Mouse (Mus musculus): ENCODE measurements around the gene Lamc1.

Lamc1 gene

DNA sequence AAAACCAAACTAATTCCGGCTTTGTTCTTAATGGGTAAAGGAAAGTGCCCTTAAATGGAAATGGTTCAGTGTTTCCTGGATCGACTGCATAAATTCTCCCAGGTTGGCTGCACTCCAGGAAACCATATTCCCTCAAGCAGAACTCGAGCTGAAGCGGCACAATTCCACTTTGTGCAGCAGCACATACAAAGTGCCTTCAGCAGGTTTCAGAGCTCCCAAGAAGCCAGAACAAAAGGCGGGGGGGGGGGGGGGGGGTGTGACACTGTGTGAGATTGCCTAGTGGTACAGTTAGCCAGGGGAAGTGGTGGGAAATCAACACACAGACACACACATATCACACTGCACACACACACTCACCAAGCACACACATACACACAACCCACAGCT, 140.7 kb downstream of the Lamc1 start:
- peak; percentile 64 for DNase-seq (ENCODE audit: inconsistent ontology term)

DNA sequence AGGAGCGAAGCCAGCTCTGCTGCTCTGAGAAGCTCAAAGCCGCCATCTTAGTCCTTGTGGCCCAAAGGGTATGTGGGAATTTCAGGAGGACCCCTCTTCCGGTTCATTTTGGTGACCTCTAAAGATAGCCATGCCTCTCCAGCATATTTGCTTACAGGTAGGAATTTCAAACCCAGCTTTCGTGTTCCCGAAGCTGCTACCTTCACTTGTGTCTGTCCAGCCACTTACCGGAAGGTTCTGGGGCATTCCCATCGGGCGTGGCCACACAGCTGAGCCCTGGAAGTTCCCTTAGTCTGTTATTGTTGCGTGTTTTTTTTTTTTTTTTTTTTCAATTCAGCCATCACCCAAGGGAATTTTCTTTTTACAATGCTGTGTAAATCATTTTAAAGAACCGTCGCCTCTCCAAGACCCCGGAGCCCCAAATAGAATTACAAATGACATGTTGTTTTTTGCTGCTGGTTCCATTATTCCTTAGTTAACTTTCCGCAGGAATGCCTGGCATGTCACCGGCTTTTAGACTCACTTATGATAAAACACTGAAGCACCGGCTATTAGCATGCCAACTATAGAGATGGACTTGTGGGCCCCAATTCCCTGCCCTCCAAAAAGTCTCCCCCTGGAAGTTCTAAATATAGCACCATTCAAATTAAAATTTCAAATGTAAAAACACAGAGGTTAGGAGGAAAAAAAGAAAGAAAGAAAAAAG, 141.2 kb downstream of the Lamc1 start:
- peak; percentile 55 for DNase-seq (ENCODE audit: inconsistent ontology term)

DNA sequence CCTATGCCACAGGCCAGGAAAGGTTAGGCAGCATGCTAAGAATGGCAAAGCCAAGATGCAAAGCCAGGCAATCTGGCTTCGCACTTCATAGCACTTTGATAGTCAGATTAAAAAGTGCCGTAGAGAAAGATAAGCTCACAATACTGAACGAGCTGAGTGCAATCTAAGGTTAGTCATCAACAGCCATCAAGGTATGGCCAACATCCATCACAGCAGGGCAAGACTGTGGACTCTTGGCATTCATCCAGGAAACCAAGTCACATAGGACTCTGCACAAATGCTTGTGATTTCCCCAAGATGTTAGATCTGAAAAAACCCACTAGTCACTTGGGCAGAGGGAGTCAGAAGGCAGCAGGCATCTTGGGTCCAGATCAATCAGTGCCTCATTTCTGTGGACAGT, 144.5 kb downstream of the Lamc1 start:
- no peak for DNase-seq (ENCODE audit: inconsistent ontology term)

DNA sequence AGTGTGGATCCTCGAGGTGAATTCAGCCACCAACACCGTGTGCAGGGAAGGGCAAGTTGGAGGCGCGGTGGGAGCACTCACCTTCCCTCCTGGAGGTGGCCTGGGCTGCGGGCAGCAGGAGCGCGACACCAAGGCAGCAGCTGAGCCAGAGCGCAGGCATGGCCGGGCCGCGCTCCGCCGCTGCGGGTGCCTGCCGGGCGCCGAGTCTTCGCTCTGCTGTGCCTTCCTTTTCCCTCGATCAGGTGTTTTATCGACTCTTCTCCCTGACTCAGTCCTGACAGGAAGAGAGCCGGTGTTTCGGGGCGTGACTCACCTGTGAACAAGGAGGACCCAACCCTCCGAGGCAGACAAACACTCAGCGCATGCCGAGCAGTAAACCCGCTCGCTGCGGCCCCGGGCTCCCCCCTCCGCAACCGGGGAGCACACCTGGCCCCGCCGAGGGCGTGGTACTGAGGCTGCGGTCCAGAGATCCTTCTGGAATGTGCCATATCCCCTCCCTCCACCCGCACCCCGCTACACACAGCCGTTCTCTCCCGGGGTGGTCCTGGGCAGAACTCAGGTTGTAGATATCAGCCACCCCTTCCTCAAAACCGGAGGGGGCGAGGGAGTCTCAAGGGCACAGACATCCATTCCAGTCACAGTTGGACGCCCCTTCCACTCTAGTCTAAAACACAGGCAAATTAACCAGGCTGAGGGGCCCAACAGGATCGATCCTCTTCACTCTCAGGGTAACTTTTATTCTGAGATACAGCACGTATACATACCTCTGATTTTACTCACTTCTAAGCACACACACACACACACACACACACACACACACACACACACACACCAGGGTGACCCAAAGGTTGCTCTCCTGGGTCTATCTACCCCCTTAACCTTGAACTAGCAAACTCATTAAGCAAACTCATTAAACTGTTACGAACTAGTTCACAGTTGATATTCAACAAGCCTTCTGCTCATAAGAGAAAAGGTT, 146.5 kb downstream of the Lamc1 start, which contains the start of gene Lamc2:
TSS of gene Lamc2 (minus strand) at position 620 of the 976 bp plus-strand sequence.
- peak; percentile 48 for DNase-seq (ENCODE audit: inconsistent ontology term)

DNA sequence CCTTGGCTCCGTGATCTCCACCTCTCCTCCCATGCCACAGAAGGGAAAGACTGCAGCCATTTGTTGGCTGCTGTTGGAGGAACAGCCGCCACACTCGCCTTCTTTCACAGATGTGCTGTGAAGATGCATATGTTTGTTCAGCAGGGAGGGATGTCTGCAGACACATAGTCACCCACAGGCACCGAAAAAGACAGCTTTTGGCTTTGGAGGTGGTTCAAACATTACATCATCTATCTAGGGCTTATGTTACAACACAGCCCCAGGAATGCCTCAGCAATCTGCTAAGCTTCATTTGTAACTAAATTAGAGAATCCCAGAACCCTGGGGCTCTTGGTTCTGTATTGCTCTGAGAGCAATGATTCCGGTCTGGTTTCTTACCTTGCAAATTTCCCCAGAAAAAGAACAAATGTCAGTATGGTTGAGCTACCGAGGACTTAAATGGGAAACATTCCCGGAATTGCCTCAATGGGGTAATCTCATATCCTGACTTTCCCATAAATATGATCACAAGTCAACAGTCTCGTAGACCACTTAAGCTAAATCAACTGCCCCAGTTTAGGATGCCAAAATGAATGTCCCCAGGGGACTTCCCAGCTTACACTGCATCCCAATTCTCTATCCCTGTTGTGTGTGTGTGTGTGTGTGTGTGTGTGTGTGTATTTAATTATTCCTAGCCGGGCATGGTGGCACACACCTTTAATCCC, 151.8 kb downstream of the Lamc1 start:
- peak; percentile 51 for DNase-seq (ENCODE audit: inconsistent ontology term)

DNA sequence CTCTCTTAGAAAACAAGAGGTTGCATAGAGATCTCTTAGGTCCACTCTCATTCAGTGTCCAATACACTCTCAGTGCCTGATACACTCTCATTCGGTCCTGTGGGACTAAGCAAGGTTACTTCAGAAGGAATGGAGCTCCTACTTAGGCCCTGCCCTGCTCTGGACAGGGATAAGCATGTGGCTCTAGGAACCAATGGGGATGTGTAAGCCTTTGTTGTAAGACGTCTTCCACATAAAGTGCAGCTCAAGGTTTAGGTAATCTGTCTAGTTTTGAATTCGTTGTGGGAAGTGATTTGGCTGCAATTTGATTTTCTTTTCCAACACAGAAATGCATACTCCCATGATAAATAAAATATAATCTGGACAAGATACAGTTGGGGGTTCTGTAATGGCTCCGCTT, 152.4 kb downstream of the Lamc1 start:
- DNase-seq (ENCODE audit: inconsistent ontology term), result no peak

DNA sequence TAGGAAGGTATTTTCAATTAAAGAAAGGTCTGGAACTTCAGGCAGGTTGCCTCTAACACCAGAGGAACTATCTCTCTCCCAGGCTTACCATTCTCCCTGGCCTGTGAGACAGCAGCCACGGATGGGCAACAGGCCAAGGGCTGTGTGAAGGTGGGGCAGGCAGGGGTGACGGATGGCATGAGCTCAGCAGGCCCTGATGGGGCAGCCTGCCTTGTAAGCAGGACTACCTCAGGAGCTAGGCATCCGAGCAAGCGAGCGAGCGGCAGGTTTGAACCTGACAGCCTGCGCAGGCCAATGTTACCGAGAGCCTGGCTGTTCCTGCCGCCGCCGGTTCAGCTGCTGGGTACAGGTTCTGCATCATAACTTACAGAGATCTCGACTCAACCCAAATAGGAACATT, 157.8 kb downstream of the Lamc1 start:
- peak; percentile 39 for DNase-seq (ENCODE audit: inconsistent ontology term)

DNA sequence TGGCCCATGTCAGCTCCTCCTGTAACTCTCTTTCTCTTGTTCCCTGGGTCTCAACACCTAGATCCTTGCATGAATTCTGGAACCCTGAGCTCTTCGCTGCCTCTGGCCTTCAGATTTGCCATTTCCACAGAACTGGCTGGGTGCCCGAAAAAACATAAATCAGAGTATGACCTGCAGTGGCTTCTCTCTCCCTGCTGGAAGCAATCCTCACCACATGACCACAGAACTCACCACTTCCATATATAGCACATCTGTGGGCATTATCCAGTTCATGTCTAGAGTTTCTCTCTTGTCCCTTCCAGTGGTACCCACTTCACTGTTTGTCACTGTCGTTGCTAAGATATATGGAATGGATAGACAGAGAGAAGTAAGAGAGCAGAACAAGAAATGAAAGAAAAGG, 159.3 kb downstream of the Lamc1 start:
- no peak for DNase-seq (ENCODE audit: inconsistent ontology term)

DNA sequence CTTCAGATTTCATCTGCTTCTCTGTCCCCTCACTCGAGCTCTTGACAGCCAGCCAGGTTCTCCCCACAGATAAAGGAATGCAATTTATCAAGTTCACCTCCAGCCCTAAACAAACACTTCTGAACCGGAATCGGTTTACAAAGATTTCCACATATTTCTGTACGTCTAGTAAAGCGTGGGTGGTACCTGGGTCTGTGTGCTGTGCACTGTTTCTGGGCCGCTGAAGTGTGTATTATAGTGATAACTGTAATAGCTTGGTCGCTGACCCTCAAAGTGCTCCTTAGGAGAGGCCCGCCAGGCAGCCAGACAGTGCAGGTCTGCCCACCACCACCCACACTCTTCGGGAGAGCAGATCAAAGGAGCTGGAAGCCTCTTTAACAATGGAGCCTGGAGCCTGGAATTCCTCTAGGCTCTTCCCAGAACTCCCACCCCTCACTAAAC, 160.3 kb downstream of the Lamc1 start:
- no peak for DNase-seq (ENCODE audit: inconsistent ontology term)

DNA sequence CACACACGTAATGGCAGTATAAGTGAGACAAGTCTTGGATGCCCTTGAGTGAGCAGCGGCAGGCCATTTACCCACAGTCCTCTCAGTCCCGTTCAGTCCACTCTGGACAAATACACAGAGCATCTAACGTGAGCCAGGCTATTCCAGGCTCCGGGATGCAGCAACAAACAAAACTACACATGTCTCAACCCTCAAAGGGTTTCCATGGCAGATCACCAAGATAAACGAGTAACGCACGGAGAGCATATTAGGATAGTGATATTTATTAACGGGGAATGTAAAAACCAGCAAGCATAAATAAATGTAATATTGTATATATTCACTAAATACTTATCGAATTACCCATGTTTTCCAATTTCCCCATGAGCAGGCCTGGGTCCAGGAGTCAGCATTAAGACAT, 161.6 kb downstream of the Lamc1 start:
- no peak for DNase-seq (ENCODE audit: inconsistent ontology term)

All from Muller cell, postnatal 12 days (primary cell).